Mouse (Mus musculus): ENCODE data around the gene Atf3.

The Atf3 gene

GRCm38 (mm10) chr1:191225771-191226170, 7.9 kb upstream of the Atf3 start:
- no peak for DNase-seq

GRCm38 (mm10) chr1:191224981-191225703, 7.3 kb upstream of the Atf3 start:
- DNase-seq, result no peak

GRCm38 (mm10) chr1:191224302-191224980, 6.6 kb upstream of the Atf3 start:
- peak; percentile 92 for DNase-seq

GRCm38 (mm10) chr1:191223930-191224301, 6.1 kb upstream of the Atf3 start:
- peak; percentile 13 for DNase-seq

- DNase-seq, result no peak
Measured at GRCm38 (mm10) chr1:191222031-191222430, 4.2 kb upstream of the Atf3 start.

GRCm38 (mm10) chr1:191220588-191220987, 2.7 kb upstream of the Atf3 start:
- DNase-seq, result no peak

GRCm38 (mm10) chr1:191219748-191220147, 1.9 kb upstream of the Atf3 start:
- DNase-seq, result no peak

GRCm38 (mm10) chr1:191218583-191218982, 744 bp upstream of the Atf3 start:
- no peak for DNase-seq

GRCm38 (mm10) chr1:191215776-191216661, 1.8 kb downstream of the Atf3 start:
- DNase-seq, result no peak

GRCm38 (mm10) chr1:191211096-191211495, 6.7 kb downstream of the Atf3 start:
- DNase-seq, result no peak

GRCm38 (mm10) chr1:191205791-191206190, 12.0 kb downstream of the Atf3 start:
- DNase-seq, result no peak

GRCm38 (mm10) chr1:191204876-191205275, 13.0 kb downstream of the Atf3 start:
- DNase-seq, result no peak

- DNase-seq, result no peak
Measured at GRCm38 (mm10) chr1:191203496-191203895, 14.3 kb downstream of the Atf3 start.

GRCm38 (mm10) chr1:191202208-191202952, 15.5 kb downstream of the Atf3 start:
- DNase-seq, result no peak

- DNase-seq, result no peak
Measured at GRCm38 (mm10) chr1:191200816-191201602, 16.8 kb downstream of the Atf3 start.

- no peak for DNase-seq
Measured at GRCm38 (mm10) chr1:191197916-191198315, 19.9 kb downstream of the Atf3 start.

GRCm38 (mm10) chr1:191196016-191196415, 21.8 kb downstream of the Atf3 start:
- no peak for DNase-seq

- DNase-seq, result no peak
Measured at GRCm38 (mm10) chr1:191193657-191194424, 24.0 kb downstream of the Atf3 start.

- no peak for DNase-seq
Measured at GRCm38 (mm10) chr1:191192751-191193150, 25.1 kb downstream of the Atf3 start.

- no peak for DNase-seq
Measured at GRCm38 (mm10) chr1:191192213-191192612, 25.6 kb downstream of the Atf3 start.
